Mouse (Mus musculus) forebrain, postnatal 0 days (tissue): ENCODE measurements around the gene Coro2a. TPM values are rescaled to one million over a fixed set of nuclear protein-coding genes. Genes with fewer than 3 reads are reported as not detected.

ENCODE experiments used
- ATAC-seq: fragments of 200-750 bp; cut with Nextera tagmentation; 2 replicates; pipeline ENCODE4 v1.8.0; 2017; ENCODE audit warnings: mild to moderate bottlenecking, moderate library complexity
- DNase-seq: peaks from one replicate; pipeline ENCODE4 v3.0.0-alpha.2; 2015
- H3K27ac ChIP-seq: fragments of 300-500 bp; sonication (generic); 2 replicates; pipeline ENCODE4 v1.5.1; 2014; ENCODE audit warnings: low read depth, mild to moderate bottlenecking, antibody characterized with exemption, low read length, moderate library complexity, mixed read lengths
- H3K27me3 ChIP-seq: fragments of 300-500 bp; sonication (generic); 2 replicates; pipeline ENCODE4 v1.6.1; 2014; ENCODE audit warnings: mild to moderate bottlenecking, low read length, mixed read lengths; ENCODE audit not compliant: insufficient read depth
- H3K36me3 ChIP-seq: fragments of 300-500 bp; sonication (generic); 2 replicates; pipeline ENCODE4 v1.6.1; 2014; ENCODE audit warnings: mild to moderate bottlenecking, moderate library complexity; ENCODE audit not compliant: insufficient read depth
- H3K4me1 ChIP-seq: fragments of 300-500 bp; sonication (generic); 2 replicates; pipeline ENCODE4 v1.6.1; 2014; ENCODE audit warnings: antibody characterized with exemption; ENCODE audit not compliant: insufficient read depth
- H3K4me2 ChIP-seq: fragments of 300-500 bp; sonication (generic); 2 replicates; pipeline ENCODE4 v1.6.1; 2014; ENCODE audit warnings: low read depth, mild to moderate bottlenecking, moderate library complexity
- H3K4me3 ChIP-seq: fragments of 300-500 bp; sonication (generic); 2 replicates; pipeline ENCODE4 v1.5.1; 2014; ENCODE audit warnings: low read depth, low read length, mixed read lengths
- H3K9ac ChIP-seq: fragments of 300-500 bp; sonication (generic); 2 replicates; pipeline ENCODE4 v1.6.1; 2014; ENCODE audit warnings: mild to moderate bottlenecking
- H3K9me3 ChIP-seq: fragments of 300-500 bp; sonication (generic); 2 replicates; pipeline ENCODE4 v1.6.1; 2016; ENCODE audit warnings: low read length
- CTCF ChIP-seq: sonication (generic); IDR thresholded peaks from 2 replicates; pipeline ENCODE4 v1.5.1; 2016; ENCODE audit warnings: antibody characterized with exemption, control low read depth, low read depth
- WGBS: fragments of 180-500 bp; shearing (Covaris S2); extraction: QIAGEN DNeasy Blood & Tissue Kit; methylation state at CpG from one replicate; pipeline ENCODE4 v1.1.7; 2014; 5-methylcytosine and 5-hydroxymethylcytosine counted together
- polyA plus RNA-seq: library from polyadenylated mRNA; unstranded; fragments of >200 nt; fragmentation: Nextera tagmentation; extraction: Ambion mirVana; gene quantifications from 2 replicates; pipeline ENCODE4 v1.2.1, GENCODE M21; 2015
- total RNA-seq: library from RNA; depleted of rRNA; stranded (reverse); fragments of >200 nt; gene quantifications from 2 replicates; pipeline ENCODE4 v1.2.3, GENCODE M21; 2014

Coro2a gene
- total and polyA plus RNA-seq, 2 experiments from 2014 or later: 7.5 to 20.6 TPM

- Histone ChIP-seq H3K4me3 (peak within 1 kb of the TSS; percentile 37), H3K27ac (no peak within 1 kb of the TSS), H3K27me3 (peaks cover 20% of the 10 kb centered on the region; the same call in 1 of the 2 replicates), H3K36me3 (no peaks in the 10 kb centered on the region; the same call in none of the 2 replicates), H3K9me3 (no peaks in the 10 kb centered on the region), H3K9ac (peak within 1 kb of the TSS; percentile 39; the same call in 1 of the 2 replicates), H3K4me2 (peak within 1 kb of the TSS; percentile 65), H3K4me1 (no peaks in the 10 kb centered on the region)
- ATAC-seq (peak; percentile 58), DNase-seq (no peak)
- peak; percentile 6; the same call in 1 of the 2 replicates for TF ChIP-seq CTCF
- under 1% methylated on average over 46 of the region's 46 CpGs for WGBS
Measured at GRCm38 (mm10) chr4:46535840-46536361, 66.1 kb downstream of the Coro2a start, which contains the start of gene Trim14. TSS of gene Trim14 (minus strand) at chr4:46536141.

GRCm38 (mm10) chr4:46535094-46535830, 66.7 kb downstream of the Coro2a start:
- 12% methylated on average over 16 of the region's 16 CpGs for WGBS
- H3K27me3 ChIP-seq: peaks cover 20% of the 10 kb centered on the region; the same call in 1 of the 2 replicates
- H3K4me3 ChIP-seq: peak overlapping the region; percentile 37
- DNase-seq (no peak), ATAC-seq (0 out of 2 replicates have a peak, but pooled peaks have one; percentile 23)
- H3K36me3 ChIP-seq: no peaks in the 10 kb centered on the region; the same call in none of the 2 replicates
- H3K4me2 ChIP-seq: peak overlapping the region; percentile 65
- H3K4me1 ChIP-seq: no peaks in the 10 kb centered on the region
- H3K9ac ChIP-seq: peak overlapping the region; percentile 39; the same call in 1 of the 2 replicates
- no peak for TF ChIP-seq CTCF
- no peak overlapping the region for H3K27ac ChIP-seq
- no peaks in the 10 kb centered on the region for H3K9me3 ChIP-seq

- WGBS: 12% methylated on average over 29 of the region's 29 CpGs
- peak overlapping the region; percentile 14; the same call in 1 of the 2 replicates for H3K4me3 ChIP-seq
- DNase-seq (no peak), ATAC-seq (peak; percentile 24; the same call in 1 of the 2 replicates)
- peaks cover 20% of the 10 kb centered on the region; the same call in 1 of the 2 replicates for H3K27me3 ChIP-seq
- TF ChIP-seq CTCF: no peak
- peak overlapping the region; percentile 40 for H3K4me2 ChIP-seq
- no peak overlapping the region; the same call in 1 of the 2 replicates for H3K9ac ChIP-seq
- H3K9me3 ChIP-seq: no peaks in the 10 kb centered on the region
- no peak overlapping the region for H3K27ac ChIP-seq
- H3K36me3 ChIP-seq: no peaks in the 10 kb centered on the region; the same call in none of the 2 replicates
- no peaks in the 10 kb centered on the region for H3K4me1 ChIP-seq
Measured at GRCm38 (mm10) chr4:46533934-46534720, 67.9 kb downstream of the Coro2a start.

GRCm38 (mm10) chr4:46532926-46533325, 69.1 kb downstream of the Coro2a start:
- H3K27me3 ChIP-seq: peaks cover 20% of the 10 kb centered on the region; the same call in 1 of the 2 replicates
- 55% methylated on average over 7 of the region's 7 CpGs for WGBS
- no peak overlapping the region for H3K4me2 ChIP-seq
- DNase-seq: no peak
- H3K4me1 ChIP-seq: no peaks in the 10 kb centered on the region
- no peaks in the 10 kb centered on the region for H3K9me3 ChIP-seq
- H3K27ac ChIP-seq: no peak overlapping the region
- no peaks in the 10 kb centered on the region; the same call in 1 of the 2 replicates for H3K36me3 ChIP-seq
- no peak overlapping the region for H3K4me3 ChIP-seq
- TF ChIP-seq CTCF: no peak
- H3K9ac ChIP-seq: no peak overlapping the region
- no peak for ATAC-seq

- Histone ChIP-seq H3K27ac (no peak overlapping the region), H3K9ac (no peak overlapping the region), H3K4me1 (no peaks in the 10 kb centered on the region), H3K36me3 (no peaks in the 10 kb centered on the region), H3K9me3 (no peaks in the 10 kb centered on the region), H3K27me3 (peaks cover 20% of the 10 kb centered on the region; the same call in 1 of the 2 replicates), H3K4me2 (no peak overlapping the region), H3K4me3 (no peak overlapping the region)
- no peak for ATAC-seq
- DNase-seq: no peak
- TF ChIP-seq CTCF: no peak
- WGBS: 82% methylated on average over 2 of the region's 2 CpGs
Measured at GRCm38 (mm10) chr4:46532511-46532910, 69.5 kb downstream of the Coro2a start.

GRCm38 (mm10) chr4:46529722-46530121, 72.3 kb downstream of the Coro2a start:
- DNase-seq: no peak
- H3K9me3 ChIP-seq: no peaks in the 10 kb centered on the region
- no peak overlapping the region for H3K4me2 ChIP-seq
- no peak overlapping the region for H3K9ac ChIP-seq
- ATAC-seq: no peak
- WGBS: 54% methylated on average over 7 of the region's 7 CpGs
- H3K27ac ChIP-seq: no peak overlapping the region
- no peaks in the 10 kb centered on the region for H3K36me3 ChIP-seq
- no peaks in the 10 kb centered on the region for H3K27me3 ChIP-seq
- no peaks in the 10 kb centered on the region for H3K4me1 ChIP-seq
- no peak for TF ChIP-seq CTCF
- no peak overlapping the region for H3K4me3 ChIP-seq
